Mouse (Mus musculus) adrenal gland, adult 2 months (tissue): ENCODE data around the gene Olfr1157. TPM values are rescaled to one million over a fixed set of nuclear protein-coding genes. Genes with fewer than 3 reads are reported as not detected.

Experiments
- DNase-seq: peaks from one replicate; pipeline ENCODE4 v3.0.0; 2021
- long read RNA-seq: library from polyadenylated mRNA; stranded (forward); transcript quantifications from one replicate; pipeline ENCODE4 v2.0.0, GENCODE M21; 2021
- polyA plus RNA-seq: library from polyadenylated mRNA; depleted of rRNA; stranded (reverse); fragments of >200 nt; gene quantifications from 2 replicates; pipeline ENCODE4 v1.2.3, GENCODE M21; 2012; rRNA removed
- total RNA-seq, 2 experiments: library from RNA; stranded (reverse); gene quantifications; 2 replicates each; pipeline ENCODE4 v1.2.3; 2021

Olfr1157 gene
- not detected for total RNA-seq
- polyA plus RNA-seq, result not detected in 2 replicates
- long read RNA-seq, result 0 reads

DNA sequence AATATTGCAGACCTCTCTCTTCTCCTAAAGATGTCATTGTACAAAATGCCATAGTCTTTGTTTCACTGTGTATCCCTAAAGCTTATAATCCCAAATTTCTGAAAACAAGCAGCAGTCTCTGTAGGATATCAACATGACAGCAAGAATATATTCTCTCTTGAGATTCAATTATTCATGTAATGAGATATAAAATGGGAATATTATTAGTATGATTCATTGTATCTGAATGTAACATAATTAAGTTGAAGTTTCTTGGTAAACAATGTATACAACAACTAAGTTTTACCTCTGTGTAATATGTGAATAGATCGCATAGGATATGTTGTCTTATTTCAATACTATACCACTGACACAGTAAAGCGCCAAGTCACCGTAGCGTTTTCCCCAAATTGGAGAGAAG lies at the start of gene Olfr1157:
Gene Olfr1157 (minus strand): TSS at position 101 of the 400 bp plus-strand sequence.
- no peak for DNase-seq

GRCm38 (mm10) chr2:88007515-88008318 lies 39.6 kb upstream of the Olfr1157 start, which contains the start of gene Olfr1160:
TSS of gene Olfr1160 (minus strand) at chr2:88008268.
- DNase-seq, result no peak

DNA sequence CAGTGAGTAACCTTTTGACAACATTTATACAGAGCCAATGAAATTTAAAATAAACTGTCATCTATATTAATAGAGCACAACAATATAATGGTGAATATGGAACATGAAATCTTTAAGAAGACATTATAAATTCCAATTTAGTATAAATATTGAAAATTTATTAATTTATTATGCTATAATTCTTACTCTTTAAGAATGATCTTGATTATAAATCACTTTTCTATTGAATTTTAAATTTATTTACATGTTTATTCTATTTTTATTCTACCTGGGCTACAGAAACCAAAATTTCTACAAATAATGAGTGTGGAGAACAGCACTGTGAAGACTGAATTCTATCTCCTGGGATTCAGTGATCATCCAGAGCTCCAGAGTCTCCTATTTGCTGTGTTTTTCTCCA lies 21.7 kb upstream of the Olfr1157 start, which contains the start of gene Olfr1158:
Gene Olfr1158 (plus strand): TSS at position 301 of the 400 bp plus-strand sequence.
- no peak for DNase-seq

GRCm38 (mm10) chr2:87974563-87974962 lies 6.5 kb upstream of the Olfr1157 start, which contains the start of gene Olfr74:
TSS of gene Olfr74 (minus strand) at chr2:87974663.
- no peak for DNase-seq

DNA sequence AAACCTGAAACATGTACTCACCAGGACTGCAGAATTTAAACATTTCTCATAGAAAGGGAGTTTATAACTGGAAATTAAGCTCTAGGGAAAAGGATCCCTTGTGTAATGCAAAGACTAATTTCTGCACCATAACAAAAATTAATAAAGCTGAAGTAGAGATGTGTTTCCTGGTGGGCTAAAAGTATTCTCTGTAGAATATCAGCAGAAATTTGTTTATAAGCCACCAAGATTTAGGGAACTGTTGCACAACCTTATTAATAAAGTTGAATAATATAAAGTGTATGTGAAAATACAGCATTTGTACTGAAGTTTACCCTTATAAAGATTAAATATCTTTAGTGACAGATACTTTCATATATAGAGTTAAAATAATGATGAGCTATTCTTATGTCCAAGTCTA lies 15.1 kb downstream of the Olfr1157 start, which contains the start of gene Olfr1156:
Gene Olfr1156 (minus strand): TSS at position 101 of the 400 bp plus-strand sequence.
- no peak for DNase-seq

- DNase-seq, result no peak
These were observed 23.1 kb downstream of the Olfr1157 start, which contains the start of gene Olfr1155 for GRCm38 (mm10) chr2:87945037-87945436. TSS of gene Olfr1155 (minus strand) at chr2:87945137.

Other genes with a start within 250 kb of the Olfr1157 start
- gene Olfr1138, start 228.3 kb downstream of the Olfr1157 start, total RNA-seq, result not detected
- not detected in 2 replicates for gene Olfr1138, start 228.3 kb downstream of the Olfr1157 start, polyA plus RNA-seq
- gene Olfr1140, start 224.5 kb downstream of the Olfr1157 start, total RNA-seq, result not detected
- not detected in 2 replicates for gene Olfr1140, start 224.5 kb downstream of the Olfr1157 start, polyA plus RNA-seq
- not detected for gene Olfr1141, start 214.3 kb downstream of the Olfr1157 start, total RNA-seq
- not detected in 2 replicates for gene Olfr1141, start 214.3 kb downstream of the Olfr1157 start, polyA plus RNA-seq
- not detected for gene Olfr152, start 188.8 kb downstream of the Olfr1157 start, total RNA-seq
- gene Olfr152, start 188.8 kb downstream of the Olfr1157 start, polyA plus RNA-seq, result not detected in 2 replicates
- not detected for gene Olfr1143, start 167.7 kb downstream of the Olfr1157 start, total RNA-seq
- gene Olfr1143, start 167.7 kb downstream of the Olfr1157 start, polyA plus RNA-seq, result not detected in 2 replicates
- gene Olfr1145, start 158.5 kb downstream of the Olfr1157 start, total RNA-seq, result not detected
- not detected in 2 replicates for gene Olfr1145, start 158.5 kb downstream of the Olfr1157 start, polyA plus RNA-seq
- gene Olfr1148, start 137.8 kb downstream of the Olfr1157 start, total RNA-seq, result not detected
- gene Olfr1148, start 137.8 kb downstream of the Olfr1157 start, polyA plus RNA-seq, result not detected in 2 replicates
- gene Olfr1150-ps1, start 124.3 kb downstream of the Olfr1157 start, total RNA-seq, result not detected
- gene Olfr1150-ps1, start 124.3 kb downstream of the Olfr1157 start, polyA plus RNA-seq, result not detected in 2 replicates
- not detected for gene Olfr1151, start 112.4 kb downstream of the Olfr1157 start, total RNA-seq
- not detected in 2 replicates for gene Olfr1151, start 112.4 kb downstream of the Olfr1157 start, polyA plus RNA-seq
- gene Olfr1152, start 101.8 kb downstream of the Olfr1157 start, total RNA-seq, result not detected
- not detected in 2 replicates for gene Olfr1152, start 101.8 kb downstream of the Olfr1157 start, polyA plus RNA-seq
- gene Olfr1153, start 73.3 kb downstream of the Olfr1157 start, total RNA-seq, result not detected
- not detected in 2 replicates for gene Olfr1153, start 73.3 kb downstream of the Olfr1157 start, polyA plus RNA-seq
- not detected for gene Olfr1154, start 63.1 kb downstream of the Olfr1157 start, total RNA-seq
- gene Olfr1154, start 63.1 kb downstream of the Olfr1157 start, polyA plus RNA-seq, result not detected in 2 replicates
- gene Olfr1155, start 23.2 kb downstream of the Olfr1157 start, total RNA-seq, result not detected
- gene Olfr1155, start 23.2 kb downstream of the Olfr1157 start, polyA plus RNA-seq, result not detected in 2 replicates
- gene Olfr1156, start 15.2 kb downstream of the Olfr1157 start, total RNA-seq, result not detected
- gene Olfr1156, start 15.2 kb downstream of the Olfr1157 start, polyA plus RNA-seq, result not detected in 2 replicates
- gene Olfr74, start 6.4 kb upstream of the Olfr1157 start, total RNA-seq, result not detected
- gene Olfr74, start 6.4 kb upstream of the Olfr1157 start, polyA plus RNA-seq, result not detected in 2 replicates
- gene Olfr1158, start 21.8 kb upstream of the Olfr1157 start, total RNA-seq, result not detected
- not detected in 2 replicates for gene Olfr1158, start 21.8 kb upstream of the Olfr1157 start, polyA plus RNA-seq
- not detected for gene Olfr1160, start 40.0 kb upstream of the Olfr1157 start, total RNA-seq
- gene Olfr1160, start 40.0 kb upstream of the Olfr1157 start, polyA plus RNA-seq, result not detected in 2 replicates
- not detected for gene Olfr1161, start 54.5 kb upstream of the Olfr1157 start, total RNA-seq
- not detected in 2 replicates for gene Olfr1161, start 54.5 kb upstream of the Olfr1157 start, polyA plus RNA-seq
- not detected for gene Olfr73, start 69.4 kb upstream of the Olfr1157 start, total RNA-seq
- not detected in 2 replicates for gene Olfr73, start 69.4 kb upstream of the Olfr1157 start, polyA plus RNA-seq
- not detected for gene Olfr1162, start 82.8 kb upstream of the Olfr1157 start, total RNA-seq
- gene Olfr1162, start 82.8 kb upstream of the Olfr1157 start, polyA plus RNA-seq, result not detected in 2 replicates
- not detected for gene Olfr1163, start 103.5 kb upstream of the Olfr1157 start, total RNA-seq
- not detected in 2 replicates for gene Olfr1163, start 103.5 kb upstream of the Olfr1157 start, polyA plus RNA-seq
- not detected for gene Olfr1164, start 125.7 kb upstream of the Olfr1157 start, total RNA-seq
- not detected in 2 replicates for gene Olfr1164, start 125.7 kb upstream of the Olfr1157 start, polyA plus RNA-seq
- gene Olfr1166, start 160.0 kb upstream of the Olfr1157 start, total RNA-seq, result not detected
- not detected in 2 replicates for gene Olfr1166, start 160.0 kb upstream of the Olfr1157 start, polyA plus RNA-seq
- gene Olfr1167, start 186.9 kb upstream of the Olfr1157 start, total RNA-seq, result not detected
- gene Olfr1167, start 186.9 kb upstream of the Olfr1157 start, polyA plus RNA-seq, result not detected in 2 replicates
- not detected for gene Olfr1168, start 213.6 kb upstream of the Olfr1157 start, total RNA-seq
- gene Olfr1168, start 213.6 kb upstream of the Olfr1157 start, polyA plus RNA-seq, result not detected in 2 replicates